Comparison of ENCODE assay signal across 12 mouse cellular contexts in genomic region chr1:72575121-72575520, GRCm38 (mm10). TPM values are rescaled to one million over a fixed set of nuclear protein-coding genes. Genes with fewer than 3 reads are reported as not detected.
DNase-seq lines count a peak whose midpoint lies in the region; ATAC-seq and TF ChIP-seq lines count a peak whose summit lies in the region.
"Had no signal": no experiment of that assay in that cellular context is flagged by ENCODE, and none has a peak within 500 bp of the region (broad histone marks: within the 10 kb centered on the region; RNA-seq: fewer than 3 reads in every experiment).

No protein-coding gene starts in this region.

- peak; percentile 29 for DNase-seq in embryo, embryonic 11 days
- no peak for DNase-seq in embryo, embryonic 9.5 days (ENCODE audit: extremely low spot score)
- DNase-seq in liver, adult 2 months (ENCODE audit: extremely low read depth, low read depth, low spot score), result peak; percentile 10
- no peak for DNase-seq in liver, embryonic 11.5 days (ENCODE audit: low spot score)
- DNase-seq in kidney, adult 18-20 months, result no peak
- DNase-seq in MN1 (ENCODE audit: low spot score), result no peak
- DNase-seq: kidney, adult 9 months had no signal

- H3K27me3 ChIP-seq in liver, adult 2 months (ENCODE audit: control insufficient read depth, insufficient read depth, low read length), result no peaks in the 10 kb centered on the region
- peaks cover 14% of the 10 kb centered on the region for H3K27me3 ChIP-seq in liver, embryonic 11.5 days (replicated peaks; ENCODE audit: control insufficient read depth, insufficient read depth, low read length)
- H3K27me3 ChIP-seq: stomach, embryonic 15.5 days had no signal

- 40% methylated on average over 4 of the region's 4 CpGs for WGBS in liver, adult 2 months
- 32% methylated on average over 4 of the region's 4 CpGs for WGBS in liver, embryonic 11.5 days

- H3K79me2 ChIP-seq in liver, adult 2 months (ENCODE audit: control insufficient read depth, insufficient read depth, low read length), result no peaks in the 10 kb centered on the region

- no peak overlapping the region for H3K4me2 ChIP-seq in liver, embryonic 11.5 days
- H3K4me2 ChIP-seq: heart, embryonic 15.5 days; stomach, embryonic 15.5 days had no signal

- H3K9ac ChIP-seq in liver, adult 2 months (ENCODE audit: low read depth, low read length), result no peak overlapping the region
- H3K9ac ChIP-seq in liver, embryonic 11.5 days (ENCODE audit: low read depth, low read length), result no peak overlapping the region
- H3K9ac ChIP-seq: heart, embryonic 15.5 days; stomach, embryonic 15.5 days had no signal

- no peak overlapping the region for H3K4me3 ChIP-seq in liver, adult 2 months (ENCODE audit: insufficient read depth, low read depth, low read length)
- H3K4me3 ChIP-seq in liver, embryonic 11.5 days (ENCODE audit: low read depth, low read length), result no peak overlapping the region
- H3K4me3 ChIP-seq: heart, embryonic 15.5 days; stomach, embryonic 15.5 days had no signal

- H3K9me3 ChIP-seq in liver, embryonic 11.5 days (ENCODE audit: control insufficient read depth, low read length), result no peaks in the 10 kb centered on the region
- H3K9me3 ChIP-seq: heart, embryonic 15.5 days; stomach, embryonic 15.5 days had no signal

- H3K4me1 ChIP-seq in liver, adult 2 months (ENCODE audit: control insufficient read depth, insufficient read depth, low read length), result no peaks in the 10 kb centered on the region
- no peaks in the 10 kb centered on the region for H3K4me1 ChIP-seq in liver, embryonic 11.5 days (replicated peaks; ENCODE audit: control insufficient read depth, insufficient read depth, low read length)
- H3K4me1 ChIP-seq: heart, embryonic 15.5 days; stomach, embryonic 15.5 days had no signal

- no peak overlapping the region for H3K27ac ChIP-seq in liver, adult 2 months (replicated peaks; ENCODE audit: insufficient read depth, low read depth, low read length)
- no peak overlapping the region for H3K27ac ChIP-seq in liver, embryonic 11.5 days (ENCODE audit: low read depth, low read length)
- H3K27ac ChIP-seq: heart, embryonic 15.5 days; stomach, embryonic 15.5 days had no signal

- TF ChIP-seq CTCF in liver, adult 2 months (IDR thresholded peaks at IDR 0.05; ENCODE audit: low read depth, low read length), result peak; percentile 41

- H3K36me3 ChIP-seq in liver, adult 2 months (ENCODE audit: control insufficient read depth, insufficient read depth, low read length), result no peaks in the 10 kb centered on the region
- no peaks in the 10 kb centered on the region for H3K36me3 ChIP-seq in liver, embryonic 11.5 days (ENCODE audit: control insufficient read depth, insufficient read depth, low read length)
- H3K36me3 ChIP-seq: heart, embryonic 15.5 days; stomach, embryonic 15.5 days had no signal

- ATAC-seq in liver, embryonic 11.5 days (replicated peaks; ENCODE audit: low FRiP score), result no peak
- ATAC-seq in CD4-positive, CD25-positive, alpha-beta regulatory T cell, adult 4 months, result peak; percentile 56
- peak; percentile 52; the same call in 1 of the 2 replicates for ATAC-seq in granulocyte monocyte progenitor cell, adult 5-6 weeks (replicated peaks; ENCODE audit: poor library complexity, severe bottlenecking)

- no peak for TF ChIP-seq POLR2A in liver, adult 2 months (IDR thresholded peaks at IDR 0.05; ENCODE audit: extremely low read depth, insufficient read depth, low read length)

RNA-seq across cellular contexts. Expression of gene Smarcal1, which starts 7.9 kb away (rescaled TPM):
- total RNA-seq in liver, adult 2 months (2014; rRNA removed), result 8.3 and 10.9 TPM in 2 replicates
- polyA plus RNA-seq in liver, adult 2 months (2012; rRNA removed), result 10.5 and 13.9 TPM in 2 replicates
- polyA plus RNA-seq in liver, embryonic 11.5 days (2014; fragmentation: Nextera tagmentation; extraction: Ambion mirVana), result 18.7 and 19.9 TPM in 2 replicates
- polyA plus RNA-seq in CD4-positive, CD25-positive, alpha-beta regulatory T cell, adult 4 months (2017; shearing (Covaris generic)), result 10 to 100 TPM; 13.9 to 21.5 TPM
- total RNA-seq in granulocyte monocyte progenitor cell, adult 5-6 weeks (2014; fragmentation: Nextera tagmentation), result 25.7 and 31.2 TPM in 2 replicates
- total RNA-seq in granulocyte monocyte progenitor cell, adult 5-6 weeks (2017), result 26.3 and 30.3 TPM in 2 replicates

RNA-seq across cellular contexts. Expression of gene March4, which starts 38.4 kb away (rescaled TPM):
- total RNA-seq in liver, adult 2 months (2014; rRNA removed), result not detected in 2 replicates
- not detected in 2 replicates for polyA plus RNA-seq in liver, adult 2 months (2012; rRNA removed)
- polyA plus RNA-seq in liver, embryonic 11.5 days (2014; fragmentation: Nextera tagmentation; extraction: Ambion mirVana), result not detected in 2 replicates
- not detected for polyA plus RNA-seq in CD4-positive, CD25-positive, alpha-beta regulatory T cell, adult 4 months (2017; shearing (Covaris generic))
- total RNA-seq in granulocyte monocyte progenitor cell, adult 5-6 weeks (2014; fragmentation: Nextera tagmentation), result not detected in 2 replicates
- total RNA-seq in granulocyte monocyte progenitor cell, adult 5-6 weeks (2017), result not detected in 2 replicates
- total RNA-seq: ES-E14 had no signal

Comparison
In these comparisons a context has a peak if more than half of its experiments do, and no peak if none do; other contexts are left out.
1. DNase-seq: peak in embryo, embryonic 11 days (single experiment) and liver, adult 2 months (single experiment); none in embryo, embryonic 9.5 days (single experiment), liver, embryonic 11.5 days (single experiment), kidney, adult 18-20 months (single experiment) and MN1 (single experiment).